Mouse (Mus musculus) cerebellum, adult 2 months (tissue): ENCODE data around the gene Coq8b.

Experiments used
- CTCF ChIP-seq: fragments of 200-500 bp; IDR thresholded peaks from 2 replicates; pipeline ENCODE4 v1.5.1; 2011; ENCODE audit warnings: low read depth, mild to moderate bottlenecking, control low read depth, low read length, moderate library complexity, borderline replicate concordance; ENCODE audit not compliant: insufficient read depth
- POLR2A ChIP-seq: fragments of 200-500 bp; IDR thresholded peaks from 2 replicates; pipeline ENCODE4 v1.6.1; 2011; ENCODE audit warnings: low read length, control low read depth, borderline replicate concordance; ENCODE audit not compliant: insufficient read depth

DNA sequence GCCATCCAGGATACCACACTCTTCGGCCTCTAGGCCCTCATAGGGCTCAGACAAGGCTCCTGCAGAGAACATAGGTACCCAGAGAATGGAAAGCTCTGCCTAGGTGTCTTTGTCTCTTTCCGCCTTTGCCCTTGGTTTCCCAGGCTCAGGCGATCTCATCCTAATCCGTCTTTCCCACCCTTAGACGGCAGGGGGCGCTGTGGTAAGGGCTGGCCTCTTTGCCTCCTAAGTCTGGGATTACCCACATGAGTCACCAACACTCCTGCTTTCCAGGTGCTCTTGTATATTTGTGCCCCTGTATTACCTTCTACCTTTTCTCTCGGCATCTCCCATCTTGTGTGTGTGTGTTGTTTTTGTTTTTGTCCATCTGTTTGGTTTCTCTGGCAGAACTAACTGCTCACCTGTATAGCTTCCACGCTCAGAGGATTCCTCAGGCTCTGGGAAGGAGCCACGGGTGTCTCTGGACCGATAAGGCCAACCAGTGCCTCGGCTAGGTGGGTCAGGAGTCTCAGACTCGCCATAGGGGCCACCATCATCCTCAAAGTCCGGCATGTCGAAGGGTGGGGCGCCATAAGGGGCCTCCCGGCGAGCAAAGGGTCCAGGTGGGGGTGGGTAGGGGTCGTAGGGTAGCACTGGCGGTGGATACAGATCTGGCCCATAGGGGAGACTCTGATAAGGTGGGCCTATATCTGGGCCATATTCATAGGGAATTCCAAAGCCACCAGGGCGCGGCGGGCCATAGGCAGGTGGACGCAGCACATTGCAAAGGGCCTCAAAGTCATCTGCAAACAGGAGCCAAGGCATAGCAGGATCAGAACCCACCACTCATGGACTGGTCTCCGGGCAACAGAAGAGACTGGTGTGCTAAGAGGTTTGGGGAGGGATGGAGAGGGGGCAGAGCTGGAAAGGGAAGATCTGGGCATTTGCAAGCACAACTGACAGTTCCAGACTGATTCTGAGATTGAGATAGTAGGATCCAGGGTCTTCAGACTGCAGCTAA is 73.6 kb downstream of the Coq8b start:
- peak; percentile 46; the same call in 1 of the 2 replicates for TF ChIP-seq CTCF
- TF ChIP-seq POLR2A = no peak
